Mouse (Mus musculus) hindbrain, postnatal 0 days (tissue): Measurements from ENCODE around the gene Gpc5. TPM values are rescaled to one million over a fixed set of nuclear protein-coding genes. Genes with fewer than 3 reads are reported as not detected.

Source experiments
- ATAC-seq: fragments of 200-750 bp; cut with Nextera tagmentation; 2 replicates; pipeline ENCODE4 v1.8.0; 2017; ENCODE audit warnings: mild to moderate bottlenecking, moderate TSS enrichment, moderate library complexity
- DNase-seq: peaks from one replicate; pipeline ENCODE4 v3.0.0-alpha.2; 2015; ENCODE audit warnings: low spot score
- H3K27ac ChIP-seq: fragments of 300-500 bp; sonication (generic); 2 replicates; pipeline ENCODE4 v1.5.1; 2014; ENCODE audit warnings: mild to moderate bottlenecking
- H3K27me3 ChIP-seq: fragments of 300-500 bp; sonication (generic); 2 replicates; pipeline ENCODE4 v1.6.1; 2014; ENCODE audit warnings: low read length, mixed read lengths; ENCODE audit not compliant: insufficient read depth
- H3K36me3 ChIP-seq: fragments of 300-500 bp; sonication (generic); 2 replicates; pipeline ENCODE4 v1.6.1; 2014; ENCODE audit warnings: low read length, mixed read lengths; ENCODE audit not compliant: insufficient read depth
- H3K4me1 ChIP-seq: fragments of 300-500 bp; sonication (generic); 2 replicates; pipeline ENCODE4 v1.6.1; 2014; ENCODE audit warnings: antibody characterized with exemption, low read length, mixed read lengths; ENCODE audit not compliant: insufficient read depth
- H3K4me2 ChIP-seq: fragments of 300-500 bp; sonication (generic); 2 replicates; pipeline ENCODE4 v1.6.1; 2014; ENCODE audit warnings: low read depth, mild to moderate bottlenecking, low read length, moderate library complexity, mixed read lengths
- H3K4me3 ChIP-seq: fragments of 300-500 bp; sonication (generic); 2 replicates; pipeline ENCODE4 v1.5.1; 2014; ENCODE audit warnings: low read length
- H3K9ac ChIP-seq: fragments of 300-500 bp; sonication (generic); replicated peaks from 2 replicates; pipeline ENCODE4 v1.6.1; 2014; ENCODE audit warnings: mild to moderate bottlenecking, low read length, moderate library complexity, mixed read lengths
- H3K9me3 ChIP-seq: fragments of 300-500 bp; sonication (generic); 2 replicates; pipeline ENCODE4 v1.6.1; 2016; ENCODE audit warnings: low read length, mixed read lengths
- CTCF ChIP-seq: IDR thresholded peaks from 2 replicates; pipeline ENCODE4 v1.5.1; 2016; ENCODE audit warnings: antibody characterized with exemption, control low read depth, low read depth
- WGBS: fragments of 180-500 bp; shearing (Covaris S2); extraction: QIAGEN DNeasy Blood & Tissue Kit; methylation state at CpG from one replicate; pipeline ENCODE4 v1.1.7; 2014; 5-methylcytosine and 5-hydroxymethylcytosine counted together
- polyA plus RNA-seq: library from polyadenylated mRNA; unstranded; fragments of >200 nt; fragmentation: Nextera tagmentation; extraction: Ambion mirVana; gene quantifications from 2 replicates; pipeline ENCODE4 v1.2.1, GENCODE M21; 2015
- total RNA-seq: library from RNA; depleted of rRNA; stranded (reverse); fragments of >200 nt; gene quantifications from 2 replicates; pipeline ENCODE4 v1.2.3, GENCODE M21; 2014

Gpc5 gene
- total and polyA plus RNA-seq, 2 experiments from 2014 or later, result 17.4 to 25.6 TPM

- no peaks in the 10 kb centered on the region for H3K27me3 ChIP-seq
- no peak overlapping the region for H3K9ac ChIP-seq
- ATAC-seq, result no peak
These were observed 322.5 kb downstream of the Gpc5 start for GRCm38 (mm10) chr14:115414545-115414944.

GRCm38 (mm10) chr14:115431967-115432366 is 340.0 kb downstream of the Gpc5 start:
- Histone ChIP-seq H3K36me3 (no peaks in the 10 kb centered on the region), H3K9me3 (no peaks in the 10 kb centered on the region), H3K4me2 (no peak overlapping the region), H3K27ac (no peak overlapping the region), H3K27me3 (no peaks in the 10 kb centered on the region), H3K9ac (no peak overlapping the region), H3K4me1 (no peaks in the 10 kb centered on the region), H3K4me3 (no peak overlapping the region)
- 41% methylated on average over 3 of the region's 3 CpGs for WGBS
- TF ChIP-seq CTCF, result no peak
- DNase-seq, result peak; percentile 4
- no peak for ATAC-seq

More at GRCm38 (mm10) chr14:115414545-115414944, 322.5 kb downstream of the Gpc5 start:
- no peaks in the 10 kb centered on the region for H3K4me1 ChIP-seq
- WGBS, result 61% methylated on average over 5 of the region's 5 CpGs
- H3K4me2 ChIP-seq, result no peak overlapping the region
- H3K4me3 ChIP-seq, result no peak overlapping the region
- H3K36me3 ChIP-seq, result no peaks in the 10 kb centered on the region
- H3K9me3 ChIP-seq, result no peaks in the 10 kb centered on the region
- H3K27ac ChIP-seq, result no peak overlapping the region
- no peak for TF ChIP-seq CTCF
- no peak for DNase-seq

GRCm38 (mm10) chr14:115432368-115432767 is 340.4 kb downstream of the Gpc5 start:
- H3K36me3 ChIP-seq, result no peaks in the 10 kb centered on the region
- no peaks in the 10 kb centered on the region for H3K9me3 ChIP-seq
- H3K27me3 ChIP-seq, result no peaks in the 10 kb centered on the region
- TF ChIP-seq CTCF, result no peak
- H3K9ac ChIP-seq, result no peak overlapping the region
- ATAC-seq (no peak), DNase-seq (no peak)
- H3K27ac ChIP-seq, result no peak overlapping the region
- 62% methylated on average over 3 of the region's 3 CpGs for whole genome bisulfite sequencing
- H3K4me2 ChIP-seq, result no peak overlapping the region
- H3K4me1 ChIP-seq, result no peaks in the 10 kb centered on the region
- H3K4me3 ChIP-seq, result no peak overlapping the region

- no peak for TF ChIP-seq CTCF
- DNase-seq (no peak), ATAC-seq (no peak)
- WGBS, result 46% methylated on average over 2 of the region's 2 CpGs
- no peak overlapping the region for H3K9ac ChIP-seq
- no peaks in the 10 kb centered on the region for H3K27me3 ChIP-seq
- H3K9me3 ChIP-seq, result no peaks in the 10 kb centered on the region
- no peak overlapping the region for H3K4me3 ChIP-seq
- no peaks in the 10 kb centered on the region for H3K36me3 ChIP-seq
- no peaks in the 10 kb centered on the region for H3K4me1 ChIP-seq
- no peak overlapping the region for H3K4me2 ChIP-seq
- no peak overlapping the region for H3K27ac ChIP-seq
These were observed 344.6 kb downstream of the Gpc5 start for GRCm38 (mm10) chr14:115436617-115437016.

GRCm38 (mm10) chr14:115444789-115445770 is 353.1 kb downstream of the Gpc5 start:
- no peak for TF ChIP-seq CTCF
- 63% methylated on average over 10 of the region's 10 CpGs for WGBS
- H3K9ac ChIP-seq, result no peak overlapping the region
- H3K27me3 ChIP-seq, result no peaks in the 10 kb centered on the region
- DNase-seq (peak; percentile 51), ATAC-seq (no peak; the same call in 1 of the 2 replicates)
- no peaks in the 10 kb centered on the region for H3K9me3 ChIP-seq
- no peak overlapping the region for H3K27ac ChIP-seq
- no peaks in the 10 kb centered on the region for H3K36me3 ChIP-seq
- no peak overlapping the region for H3K4me3 ChIP-seq
- H3K4me2 ChIP-seq, result no peak overlapping the region
- H3K4me1 ChIP-seq, result no peaks in the 10 kb centered on the region

GRCm38 (mm10) chr14:115450938-115451337 is 358.9 kb downstream of the Gpc5 start:
- Histone ChIP-seq H3K36me3 (no peaks in the 10 kb centered on the region), H3K4me1 (no peaks in the 10 kb centered on the region), H3K27ac (no peak overlapping the region), H3K9me3 (no peaks in the 10 kb centered on the region), H3K4me2 (no peak overlapping the region), H3K4me3 (no peak overlapping the region), H3K9ac (no peak overlapping the region), H3K27me3 (no peaks in the 10 kb centered on the region)
- WGBS, result 58% methylated on average over 2 of the region's 2 CpGs
- ATAC-seq (0 out of 2 replicates have a peak, but pooled peaks have one; percentile 62), DNase-seq (peak; percentile 76)
- peak; percentile 77 for TF ChIP-seq CTCF

- no peak overlapping the region for H3K9ac ChIP-seq
These were observed 375.9 kb downstream of the Gpc5 start for GRCm38 (mm10) chr14:115467960-115468359.

More at GRCm38 (mm10) chr14:115467960-115468359, 375.9 kb downstream of the Gpc5 start:
- Histone ChIP-seq H3K36me3 (no peaks in the 10 kb centered on the region), H3K4me2 (no peak overlapping the region), H3K27me3 (no peaks in the 10 kb centered on the region), H3K27ac (no peak overlapping the region), H3K4me3 (no peak overlapping the region), H3K4me1 (no peaks in the 10 kb centered on the region), H3K9me3 (no peaks in the 10 kb centered on the region)
- DNase-seq (peak; percentile 71), ATAC-seq (peak; percentile 51; the same call in 1 of the 2 replicates)
- 55% methylated on average over 5 of the region's 5 CpGs for WGBS
- peak; percentile 63 for TF ChIP-seq CTCF
